Mouse (Mus musculus) megakaryocyte-erythroid progenitor cell, adult 5-6 weeks (primary cell): ENCODE results near the gene Atp1a4. TPM values are rescaled to one million over a fixed set of nuclear protein-coding genes. Genes with fewer than 3 reads are reported as not detected.

Experiments used
- ATAC-seq: replicated peaks from 2 replicates; pipeline ENCODE4 v1.8.0; 2016; ENCODE audit warnings: mild to moderate bottlenecking, inconsistent platforms; ENCODE audit not compliant: severe bottlenecking, poor library complexity, low FRiP score, low TSS enrichment
- total RNA-seq, 2 experiments: library from RNA; stranded (forward) in 1 of 2; stranded (reverse) in 1 of 2; fragments of 200-1000, 215-1000 nt in 1 of 2; fragments of >200 nt in 1 of 2; fragmentation: Nextera tagmentation in 1 of 2; gene quantifications; 2 replicates each; pipeline ENCODE4 v1.2.3; 2014 to 2017

The Atp1a4 gene
- total RNA-seq, 2 experiments from 2014 or later: not detected

- ATAC-seq: no peak
Observed at GRCm38 (mm10) chr1:172201967-172202880, 56.0 kb downstream of the Atp1a4 start.

- ATAC-seq: no peak
Observed at GRCm38 (mm10) chr1:172200871-172201447, 57.3 kb downstream of the Atp1a4 start.

GRCm38 (mm10) chr1:172200161-172200560, 58.1 kb downstream of the Atp1a4 start:
- ATAC-seq: no peak

DNA sequence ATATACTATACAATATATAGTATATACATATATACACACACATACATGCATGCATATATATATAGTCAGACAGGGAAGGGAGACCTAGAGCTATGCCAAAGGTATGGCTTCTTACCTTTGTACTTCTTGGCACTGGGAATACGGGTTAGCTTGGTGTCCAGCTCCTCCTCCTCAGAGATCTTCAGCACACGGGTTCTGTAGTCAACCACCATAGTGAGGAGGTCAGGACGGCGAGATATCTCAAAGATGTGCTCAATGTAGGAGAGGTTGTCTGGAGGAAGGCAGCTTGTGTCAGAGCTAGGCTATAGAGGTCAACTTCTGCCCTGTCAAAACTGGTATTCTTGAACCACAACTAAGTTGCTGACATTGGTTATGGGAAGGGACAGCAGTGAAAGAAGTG, 59.2 kb downstream of the Atp1a4 start:
- ATAC-seq: no peak

- no peak for ATAC-seq
Observed at GRCm38 (mm10) chr1:172198316-172198715, 59.9 kb downstream of the Atp1a4 start.

GRCm38 (mm10) chr1:172197851-172198250, 60.4 kb downstream of the Atp1a4 start:
- ATAC-seq: no peak

DNA sequence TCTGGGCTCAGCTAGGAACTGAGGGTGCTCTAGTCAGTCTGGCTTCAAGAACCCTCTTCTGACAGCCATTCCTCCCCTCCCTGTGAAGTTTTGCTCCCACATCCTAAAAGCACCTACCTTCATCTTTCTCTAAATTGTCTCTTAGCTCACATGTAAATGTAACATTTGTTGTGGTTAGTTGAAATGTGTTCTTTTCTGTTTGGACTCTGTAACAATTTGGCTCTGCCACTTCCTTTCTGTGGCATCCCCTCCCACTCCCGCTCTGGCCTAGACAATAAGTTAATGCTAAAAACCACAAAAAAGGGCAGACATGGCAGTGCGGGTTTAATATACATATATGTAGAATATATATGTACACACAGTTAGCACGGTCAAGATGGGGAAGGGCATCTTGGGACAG, 61.1 kb downstream of the Atp1a4 start:
- ATAC-seq: no peak

DNA sequence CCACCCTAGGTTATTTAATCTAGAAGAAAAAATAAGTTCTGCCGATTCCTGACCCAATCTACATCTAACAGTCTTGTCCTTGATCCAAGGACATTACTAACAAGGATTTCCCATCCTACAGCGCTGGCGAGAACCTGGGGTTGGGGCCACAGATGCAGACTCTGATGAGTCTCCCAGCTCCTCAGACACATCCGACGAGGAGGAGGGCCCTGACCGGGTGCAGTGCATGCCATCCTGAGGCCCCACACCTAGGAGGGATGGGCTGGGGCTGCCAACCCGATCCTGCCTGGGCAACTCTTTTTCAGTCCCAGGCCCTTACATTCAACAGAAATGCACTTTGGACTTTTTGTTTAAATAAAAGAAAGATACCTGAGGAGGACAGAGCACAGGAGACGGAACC, 63.8 kb downstream of the Atp1a4 start:
- ATAC-seq: no peak

DNA sequence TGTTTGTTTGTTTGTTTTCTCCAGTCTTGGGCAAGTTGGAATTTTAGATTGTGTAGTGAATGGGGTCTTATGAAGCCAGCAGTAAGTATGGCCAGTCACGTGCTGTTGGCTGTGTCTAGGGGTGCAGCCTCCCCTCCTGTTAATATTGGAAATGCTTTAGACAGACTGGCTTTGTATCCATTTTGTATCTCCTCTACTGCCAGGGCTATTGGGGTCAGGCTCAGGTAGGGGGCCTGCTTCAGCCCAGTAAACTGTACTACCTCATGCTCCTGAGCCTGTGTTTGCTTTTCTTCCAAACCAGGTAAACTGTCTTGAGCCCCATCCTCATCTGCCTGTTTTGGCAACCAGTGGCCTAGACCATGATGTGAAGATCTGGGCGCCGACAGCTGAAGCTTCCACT, 66.0 kb downstream of the Atp1a4 start:
- ATAC-seq: no peak

GRCm38 (mm10) chr1:172191578-172191977, 66.6 kb downstream of the Atp1a4 start:
- no peak for ATAC-seq

GRCm38 (mm10) chr1:172188891-172189290, 69.3 kb downstream of the Atp1a4 start:
- peak; percentile 85 for ATAC-seq

GRCm38 (mm10) chr1:172186401-172187289, 71.6 kb downstream of the Atp1a4 start:
- peak; percentile 44; the same call in 1 of the 2 replicates for ATAC-seq

DNA sequence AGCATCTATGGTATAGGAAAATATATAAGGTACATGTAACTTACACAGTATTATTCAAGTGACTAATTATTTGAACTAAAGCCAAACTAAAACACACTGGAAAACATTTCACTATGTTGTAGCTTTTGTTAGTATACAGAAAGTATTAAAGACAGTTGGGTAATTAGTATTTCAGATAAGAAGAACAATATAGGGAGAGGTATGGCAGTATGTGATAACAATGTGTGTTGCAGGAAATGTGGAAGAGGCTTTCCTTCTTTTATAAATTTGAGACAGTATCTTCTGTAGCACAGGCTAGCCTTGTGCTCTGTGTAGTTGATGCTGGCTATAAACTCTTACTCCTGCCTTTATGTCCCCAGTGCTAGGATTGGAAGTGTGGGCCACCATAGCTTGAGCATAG, 74.3 kb downstream of the Atp1a4 start:
- 0 out of 2 replicates have a peak, but pooled peaks have one; percentile 23 for ATAC-seq

- ATAC-seq: no peak
Observed at GRCm38 (mm10) chr1:172183056-172183455, 75.2 kb downstream of the Atp1a4 start.

GRCm38 (mm10) chr1:172181777-172182176, 76.4 kb downstream of the Atp1a4 start:
- ATAC-seq: no peak

DNA sequence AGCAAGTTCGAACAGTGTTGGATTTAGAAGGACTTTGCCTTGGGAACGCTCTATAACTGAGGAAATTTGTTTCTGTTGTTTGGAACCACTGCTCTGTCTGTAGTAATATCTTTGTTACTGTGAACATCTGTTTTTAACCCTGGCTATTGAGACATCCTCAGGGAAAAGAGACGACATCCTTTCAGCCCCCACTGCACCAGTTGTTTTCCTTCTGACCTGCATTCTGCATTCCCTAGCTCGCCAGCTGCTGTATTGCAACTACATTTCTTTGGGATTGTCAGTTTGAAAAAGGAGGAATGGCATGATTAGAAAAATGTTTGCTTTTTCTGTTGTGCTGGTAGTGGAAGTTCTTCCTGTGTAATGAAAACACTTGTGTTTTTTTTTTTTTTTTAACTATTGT, 77.3 kb downstream of the Atp1a4 start:
- ATAC-seq: no peak

DNA sequence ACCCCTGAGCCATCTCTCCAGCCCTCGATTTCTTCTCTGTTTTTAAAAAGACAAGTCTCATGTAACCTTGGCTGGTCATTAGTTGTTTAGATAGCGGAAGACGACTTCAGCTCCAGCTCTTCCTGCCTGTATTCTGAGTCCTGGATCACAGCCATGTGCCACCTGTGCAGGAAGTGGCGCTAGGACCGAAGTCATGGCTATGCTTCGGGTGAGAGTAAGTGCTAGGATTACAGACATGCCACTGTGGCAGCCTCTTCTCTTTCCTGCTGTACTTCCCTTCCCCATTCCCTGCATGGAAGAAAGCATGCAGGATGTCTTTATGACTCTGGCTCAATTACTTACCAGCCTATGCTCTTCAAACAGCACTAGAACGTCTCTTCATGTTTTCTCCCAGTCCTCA, 79.1 kb downstream of the Atp1a4 start:
- no peak for ATAC-seq

GRCm38 (mm10) chr1:172177791-172178190, 80.4 kb downstream of the Atp1a4 start:
- no peak for ATAC-seq
